Mouse (Mus musculus): ENCODE results near the gene Syt14. TPM values are rescaled to one million over a fixed set of nuclear protein-coding genes. Genes with fewer than 3 reads are reported as not detected.

Syt14 gene
- polyA plus RNA-seq, 1 experiment = not detected

- no peak overlapping the region for H3ac ChIP-seq (ENCODE audit: control insufficient read depth, insufficient read length)
- H3K4me2 ChIP-seq (ENCODE audit: low read depth) = no peak overlapping the region
- no peak for TF ChIP-seq REST (IDR thresholded peaks at IDR 0.05; ENCODE audit: insufficient read depth, insufficient read length)
- no peak for TF ChIP-seq MYOG (IDR thresholded peaks at IDR 0.05; ENCODE audit: control insufficient read depth in 1 of 3, insufficient read depth in 1 of 3, insufficient read length in 2 of 3, low read depth in 2 of 3)
- TF ChIP-seq POLR2AphosphoS2 (IDR thresholded peaks at IDR 0.05; ENCODE audit: insufficient read length, low read depth) = no peak
- TF ChIP-seq TCF12 (IDR thresholded peaks at IDR 0.05; ENCODE audit: insufficient read depth, poor library complexity, severe bottlenecking) = no peak
- no peak for TF ChIP-seq SRF (IDR thresholded peaks at IDR 0.05; ENCODE audit: control insufficient read depth, insufficient read length, low read depth)
- TF ChIP-seq POLR2A (IDR thresholded peaks at IDR 0.05; ENCODE audit: insufficient read length, low read depth) = no peak
- TF ChIP-seq MYOD1 (IDR thresholded peaks at IDR 0.05; ENCODE audit: control insufficient read depth in 1 of 3, insufficient read length in 2 of 3, low read depth in 2 of 3) = no peak
- no peak for TF ChIP-seq USF1 (IDR thresholded peaks at IDR 0.05; ENCODE audit: low read depth)
- no peak for TF ChIP-seq CEBPB (IDR thresholded peaks at IDR 0.05; ENCODE audit: insufficient read depth, poor library complexity, severe bottlenecking)
- no peak for TF ChIP-seq MAX (IDR thresholded peaks at IDR 0.05; ENCODE audit: low read depth)
- H3K27me3 ChIP-seq (ENCODE audit: control insufficient read depth, insufficient read depth, insufficient read length) = no peaks in the 10 kb centered on the region
- H3K79me2 ChIP-seq (ENCODE audit: control insufficient read depth, insufficient read depth) = no peaks in the 10 kb centered on the region
- H3K36me3 ChIP-seq (ENCODE audit: control insufficient read depth, insufficient read depth) = no peaks in the 10 kb centered on the region
- H3K4me3 ChIP-seq = no peak overlapping the region
Measured at GRCm38 (mm10) chr1:192872841-192873240, 162.7 kb downstream of the Syt14 start.

DNA sequence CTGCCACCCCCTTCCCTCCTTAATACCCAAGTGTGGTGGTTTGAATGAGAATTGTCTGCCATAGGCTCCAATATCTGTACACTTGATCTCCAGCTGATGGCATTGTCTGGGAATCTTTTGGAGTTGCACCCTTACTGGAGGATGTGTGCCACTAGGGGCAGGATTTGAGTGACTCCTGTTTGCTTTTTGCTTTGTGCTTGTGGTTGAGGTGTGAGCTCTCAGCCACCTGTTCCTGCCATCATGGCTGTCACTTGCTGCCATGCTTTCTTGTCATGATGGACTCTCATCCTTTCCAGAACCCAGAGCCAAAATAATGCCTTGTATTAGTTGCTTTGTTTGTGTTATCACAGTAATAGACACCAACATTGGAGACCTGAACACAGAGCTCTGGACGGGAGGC lies 165.8 kb downstream of the Syt14 start:
- H3K79me2 ChIP-seq (ENCODE audit: control insufficient read depth, insufficient read depth) = no peaks in the 10 kb centered on the region
- no peak overlapping the region for H3ac ChIP-seq (ENCODE audit: control insufficient read depth, insufficient read length)
- TF ChIP-seq REST (IDR thresholded peaks at IDR 0.05; ENCODE audit: insufficient read depth, insufficient read length) (no peak), E2F4 (IDR thresholded peaks at IDR 0.05; ENCODE audit: insufficient read depth) (no peak), MYOD1 (IDR thresholded peaks at IDR 0.05; ENCODE audit: control insufficient read depth in 1 of 3, insufficient read length in 2 of 3, low read depth in 2 of 3) (peak; percentile 38 to 90 (median 82)), POLR2A (IDR thresholded peaks at IDR 0.05; ENCODE audit: insufficient read length, low read depth) (no peak)
- no peaks in the 10 kb centered on the region for H3K27me3 ChIP-seq (ENCODE audit: control insufficient read depth, insufficient read depth, insufficient read length)
- no peak overlapping the region for H3K4me3 ChIP-seq
- H3K4me2 ChIP-seq (ENCODE audit: low read depth) = no peak overlapping the region
- H3K36me3 ChIP-seq (ENCODE audit: control insufficient read depth, insufficient read depth) = no peaks in the 10 kb centered on the region

DNA sequence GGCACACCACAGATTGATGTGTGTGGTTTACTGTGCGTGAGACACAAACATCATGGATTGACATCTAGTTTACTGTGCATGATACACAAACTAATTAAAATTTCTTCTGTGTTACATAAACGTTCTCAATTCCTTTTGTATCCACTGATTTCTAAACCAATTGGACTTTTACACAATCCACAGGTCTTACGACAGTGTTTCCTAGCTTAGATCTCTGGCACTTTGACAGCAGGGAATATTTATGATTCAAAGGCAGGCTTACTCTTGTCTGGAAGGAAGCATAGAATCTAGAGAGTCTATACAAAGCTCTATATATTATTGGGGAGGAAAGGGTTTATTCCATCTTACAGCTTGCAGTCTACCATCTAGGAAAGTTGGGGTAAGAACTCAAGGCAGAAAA lies 171.1 kb downstream of the Syt14 start:
- TF ChIP-seq TCF12 (IDR thresholded peaks at IDR 0.05; ENCODE audit: insufficient read depth, poor library complexity, severe bottlenecking) = no peak
- no peak for TF ChIP-seq MYOG (IDR thresholded peaks at IDR 0.05; ENCODE audit: control insufficient read depth in 1 of 3, insufficient read depth in 1 of 3, insufficient read length in 2 of 3, low read depth in 2 of 3)
- no peak for TF ChIP-seq MYOD1 (IDR thresholded peaks at IDR 0.05; ENCODE audit: control insufficient read depth in 1 of 3, insufficient read length in 2 of 3, low read depth in 2 of 3)
- TF ChIP-seq SRF (IDR thresholded peaks at IDR 0.05; ENCODE audit: control insufficient read depth, insufficient read length, low read depth) = no peak
- TF ChIP-seq POLR2AphosphoS2 (IDR thresholded peaks at IDR 0.05; ENCODE audit: insufficient read length, low read depth) = no peak
- no peak for TF ChIP-seq POLR2A (IDR thresholded peaks at IDR 0.05; ENCODE audit: insufficient read length, low read depth)
- TF ChIP-seq REST (IDR thresholded peaks at IDR 0.05; ENCODE audit: insufficient read depth, insufficient read length) = no peak
- TF ChIP-seq CEBPB (IDR thresholded peaks at IDR 0.05; ENCODE audit: insufficient read depth, poor library complexity, severe bottlenecking) = no peak
- TF ChIP-seq TCF3 (IDR thresholded peaks at IDR 0.05; ENCODE audit: insufficient read length, low read depth) = no peak
- TF ChIP-seq MAX (IDR thresholded peaks at IDR 0.05; ENCODE audit: low read depth) = no peak
- TF ChIP-seq E2F4 (IDR thresholded peaks at IDR 0.05; ENCODE audit: insufficient read depth) = no peak
- no peak for TF ChIP-seq USF1 (IDR thresholded peaks at IDR 0.05; ENCODE audit: low read depth)
- H3K4me3 ChIP-seq = no peak overlapping the region
- H3K36me3 ChIP-seq (ENCODE audit: control insufficient read depth, insufficient read depth) = no peaks in the 10 kb centered on the region
- no peak overlapping the region for H3K4me2 ChIP-seq (ENCODE audit: low read depth)
- H3K27me3 ChIP-seq (ENCODE audit: control insufficient read depth, insufficient read depth, insufficient read length) = no peaks in the 10 kb centered on the region
- no peaks in the 10 kb centered on the region for H3K79me2 ChIP-seq (ENCODE audit: control insufficient read depth, insufficient read depth)
- H3ac ChIP-seq (ENCODE audit: control insufficient read depth, insufficient read length) = no peak overlapping the region

DNA sequence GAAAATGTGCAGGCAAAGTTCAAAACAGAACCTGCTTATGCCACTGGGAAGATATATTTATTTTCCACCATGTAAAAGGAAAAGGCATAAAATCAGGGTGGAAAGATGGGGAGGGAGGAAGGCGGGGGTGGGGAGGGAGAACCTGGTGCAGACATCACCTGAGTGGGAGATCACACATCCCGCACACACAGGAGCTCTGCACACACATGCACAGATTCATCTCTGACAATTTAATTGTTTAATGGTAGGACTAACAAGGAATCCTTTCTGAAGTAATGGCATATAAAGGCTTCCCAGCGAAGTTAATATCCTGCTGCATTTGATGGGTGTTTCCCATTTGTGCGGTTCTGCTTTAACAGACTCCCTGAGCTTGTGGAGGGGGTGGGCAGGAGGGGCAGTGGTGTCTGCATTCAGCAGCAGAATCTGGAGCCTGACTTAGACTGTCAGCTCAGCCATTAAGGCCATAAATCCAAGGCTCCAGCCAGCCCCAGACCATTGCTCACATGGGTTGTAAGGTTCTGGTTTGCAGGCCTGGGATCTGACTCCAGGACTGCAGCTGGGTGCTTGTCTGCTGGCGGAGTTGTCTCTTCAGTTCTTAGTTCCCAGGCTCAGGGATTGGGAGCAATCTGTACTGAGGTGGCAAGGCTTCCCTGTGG lies 174.1 kb downstream of the Syt14 start:
- no peaks in the 10 kb centered on the region for H3K36me3 ChIP-seq (ENCODE audit: control insufficient read depth, insufficient read depth)
- no peak overlapping the region for H3K4me2 ChIP-seq (ENCODE audit: low read depth)
- TF ChIP-seq POLR2A (IDR thresholded peaks at IDR 0.05; ENCODE audit: insufficient read length, low read depth) (no peak), CEBPB (IDR thresholded peaks at IDR 0.05; ENCODE audit: insufficient read depth, poor library complexity, severe bottlenecking) (no peak)
- H3K4me3 ChIP-seq = no peak overlapping the region
- H3ac ChIP-seq (ENCODE audit: control insufficient read depth, insufficient read length) = no peak overlapping the region
- no peaks in the 10 kb centered on the region for H3K79me2 ChIP-seq (ENCODE audit: control insufficient read depth, insufficient read depth)
- no peaks in the 10 kb centered on the region for H3K27me3 ChIP-seq (ENCODE audit: control insufficient read depth, insufficient read depth, insufficient read length)

DNA sequence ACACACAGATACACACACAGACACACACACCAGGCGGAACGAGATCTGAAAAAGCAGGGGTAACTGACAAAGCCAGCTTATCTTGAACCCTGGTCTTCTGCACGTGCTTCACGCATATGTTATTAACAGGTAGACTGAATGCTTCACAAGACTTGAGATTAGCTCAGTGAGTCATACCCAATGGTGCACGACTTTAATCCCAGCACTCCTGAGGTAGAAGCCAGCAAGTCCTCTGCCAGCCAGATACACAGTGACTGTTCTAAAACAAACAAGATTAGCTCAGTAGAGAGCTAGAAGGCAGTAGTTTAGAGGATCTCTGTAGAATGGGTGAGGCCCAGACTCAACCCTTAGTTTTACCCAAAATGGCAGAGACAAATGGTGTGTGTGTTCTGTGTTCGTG lies 175.3 kb downstream of the Syt14 start:
- H3K4me3 ChIP-seq = no peak overlapping the region
- H3K27me3 ChIP-seq (ENCODE audit: control insufficient read depth, insufficient read depth, insufficient read length) = no peaks in the 10 kb centered on the region
- no peak overlapping the region for H3K4me2 ChIP-seq (ENCODE audit: low read depth)
- H3K36me3 ChIP-seq (ENCODE audit: control insufficient read depth, insufficient read depth) = no peaks in the 10 kb centered on the region
- no peaks in the 10 kb centered on the region for H3K79me2 ChIP-seq (ENCODE audit: control insufficient read depth, insufficient read depth)
- no peak overlapping the region for H3ac ChIP-seq (ENCODE audit: control insufficient read depth, insufficient read length)
- TF ChIP-seq MAX (IDR thresholded peaks at IDR 0.05; ENCODE audit: low read depth) (no peak), E2F4 (IDR thresholded peaks at IDR 0.05; ENCODE audit: insufficient read depth) (no peak), USF1 (IDR thresholded peaks at IDR 0.05; ENCODE audit: low read depth) (no peak), TCF12 (IDR thresholded peaks at IDR 0.05; ENCODE audit: insufficient read depth, poor library complexity, severe bottlenecking) (no peak), SRF (IDR thresholded peaks at IDR 0.05; ENCODE audit: control insufficient read depth, insufficient read length, low read depth) (no peak), POLR2AphosphoS2 (IDR thresholded peaks at IDR 0.05; ENCODE audit: insufficient read length, low read depth) (no peak), TCF3 (IDR thresholded peaks at IDR 0.05; ENCODE audit: insufficient read length, low read depth) (no peak)
